Mouse (Mus musculus) liver, embryonic 16.5 days (tissue): ENCODE measurements around the gene Car11. TPM values are rescaled to one million over a fixed set of nuclear protein-coding genes. Genes with fewer than 3 reads are reported as not detected.

Experiments
- ATAC-seq: fragments of 200-750 bp; cut with Nextera tagmentation; 2 replicates; pipeline ENCODE4 v1.8.0; 2017; ENCODE audit warnings: low read depth, mild to moderate bottlenecking, moderate number of reproducible peaks, moderate library complexity
- H3K27ac ChIP-seq: fragments of 300-500 bp; sonication (generic); 2 replicates; pipeline ENCODE4 v1.5.1; 2014; ENCODE audit warnings: mild to moderate bottlenecking, low read length
- H3K27me3 ChIP-seq: fragments of 300-500 bp; sonication (generic); 2 replicates; pipeline ENCODE4 v1.6.1; 2014; ENCODE audit warnings: low read depth, low read length, mixed read lengths; ENCODE audit not compliant: control insufficient read depth, insufficient read depth
- H3K36me3 ChIP-seq: fragments of 300-500 bp; sonication (generic); 2 replicates; pipeline ENCODE4 v1.6.1; 2014; ENCODE audit warnings: mild to moderate bottlenecking; ENCODE audit not compliant: control insufficient read depth, insufficient read depth
- H3K4me1 ChIP-seq: fragments of 300-500 bp; sonication (generic); 2 replicates; pipeline ENCODE4 v1.6.1; 2014; ENCODE audit warnings: low read depth, low read length, mixed read lengths; ENCODE audit not compliant: control insufficient read depth
- H3K4me2 ChIP-seq: fragments of 300-500 bp; sonication (generic); 2 replicates; pipeline ENCODE4 v1.6.1; 2014; ENCODE audit warnings: low read depth, low read length, mixed read lengths
- H3K4me3 ChIP-seq: fragments of 300-500 bp; sonication (generic); 2 replicates; pipeline ENCODE4 v1.5.1; 2014; ENCODE audit warnings: low read depth, mild to moderate bottlenecking, low read length
- H3K9ac ChIP-seq: fragments of 300-500 bp; sonication (generic); 2 replicates; pipeline ENCODE4 v1.6.1; 2014; ENCODE audit warnings: low read depth, low read length
- H3K9me3 ChIP-seq: fragments of 300-500 bp; sonication (generic); replicated peaks from 2 replicates; pipeline ENCODE4 v1.6.1; 2016; ENCODE audit warnings: low read length; ENCODE audit not compliant: control insufficient read depth
- WGBS: fragments of 180-500 bp; shearing (Covaris S2); extraction: QIAGEN DNeasy Blood & Tissue Kit; methylation state at CpG from one replicate; pipeline ENCODE4 v1.1.7; 2014; ENCODE audit not compliant: insufficient replicate concordance; 5-methylcytosine and 5-hydroxymethylcytosine counted together
- polyA plus RNA-seq: library from polyadenylated mRNA; unstranded; fragments of >200 nt; fragmentation: Nextera tagmentation; extraction: Ambion mirVana; gene quantifications from 2 replicates; pipeline ENCODE4 v1.2.1, GENCODE M21; 2015

The Car11 gene
- polyA plus RNA-seq, 1 experiment from 2014 or later = 0.37 TPM

DNA sequence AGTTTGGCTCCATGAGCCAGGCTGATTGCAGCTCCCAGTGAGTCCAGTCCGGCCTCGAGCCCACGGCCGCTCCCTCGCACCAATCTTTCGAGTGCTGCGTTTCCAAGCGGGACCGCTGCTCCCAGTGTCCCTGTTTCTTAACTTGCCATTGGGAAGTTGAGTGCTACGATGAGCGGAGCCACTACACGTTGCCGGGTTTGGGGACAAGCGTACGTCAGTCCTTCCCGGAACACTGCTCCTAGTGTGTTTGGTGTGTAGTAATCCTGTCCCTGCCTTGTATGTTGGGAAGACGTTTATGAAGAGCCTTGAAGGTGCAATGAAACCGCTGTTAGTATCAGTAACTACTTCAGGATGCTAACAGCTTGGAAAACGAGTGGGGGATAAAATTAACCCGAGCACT is 18.7 kb downstream of the Car11 start:
- ATAC-seq = no peak
- Histone ChIP-seq H3K4me3 (peak overlapping the region; percentile 87), H3K27me3 (no peaks in the 10 kb centered on the region), H3K4me2 (peak overlapping the region; percentile 77), H3K27ac (peak overlapping the region; percentile 71), H3K36me3 (peaks cover 22% of the 10 kb centered on the region), H3K9me3 (no peaks in the 10 kb centered on the region), H3K4me1 (peaks cover 50% of the 10 kb centered on the region), H3K9ac (peak overlapping the region; percentile 85)
- WGBS = 0% methylated on average over 20 of the region's 20 CpGs

DNA sequence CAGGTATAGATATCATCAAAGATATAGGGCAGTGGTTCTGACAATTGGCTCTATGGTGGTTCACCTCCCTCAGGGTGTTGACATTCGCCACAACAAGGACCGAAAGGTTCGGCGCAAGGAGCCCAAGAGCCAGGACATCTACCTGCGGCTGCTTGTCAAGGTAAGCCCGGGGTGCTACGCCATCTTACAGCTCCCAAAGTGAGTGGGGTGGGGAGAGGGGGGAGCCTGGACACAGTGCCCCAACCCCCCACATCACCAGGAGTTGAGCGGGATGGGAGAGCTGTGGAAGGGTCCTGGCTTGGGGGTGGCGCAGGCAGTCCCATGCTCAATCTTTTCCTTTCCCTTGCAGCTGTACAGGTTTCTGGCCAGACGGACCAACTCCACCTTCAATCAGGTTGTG is 19.5 kb downstream of the Car11 start:
- H3K4me1 ChIP-seq = peaks cover 43% of the 10 kb centered on the region
- 0 out of 2 replicates have a peak overlapping the region, but pooled peaks have one; percentile 71 for H3K27ac ChIP-seq
- H3K27me3 ChIP-seq = no peaks in the 10 kb centered on the region
- H3K4me2 ChIP-seq = peak overlapping the region; percentile 77
- peak overlapping the region; percentile 87 for H3K4me3 ChIP-seq
- H3K9me3 ChIP-seq = no peaks in the 10 kb centered on the region
- no peak for ATAC-seq
- 64% methylated on average over 10 of the region's 10 CpGs for WGBS
- H3K36me3 ChIP-seq = peaks cover 29% of the 10 kb centered on the region
- H3K9ac ChIP-seq = peak overlapping the region; percentile 85

DNA sequence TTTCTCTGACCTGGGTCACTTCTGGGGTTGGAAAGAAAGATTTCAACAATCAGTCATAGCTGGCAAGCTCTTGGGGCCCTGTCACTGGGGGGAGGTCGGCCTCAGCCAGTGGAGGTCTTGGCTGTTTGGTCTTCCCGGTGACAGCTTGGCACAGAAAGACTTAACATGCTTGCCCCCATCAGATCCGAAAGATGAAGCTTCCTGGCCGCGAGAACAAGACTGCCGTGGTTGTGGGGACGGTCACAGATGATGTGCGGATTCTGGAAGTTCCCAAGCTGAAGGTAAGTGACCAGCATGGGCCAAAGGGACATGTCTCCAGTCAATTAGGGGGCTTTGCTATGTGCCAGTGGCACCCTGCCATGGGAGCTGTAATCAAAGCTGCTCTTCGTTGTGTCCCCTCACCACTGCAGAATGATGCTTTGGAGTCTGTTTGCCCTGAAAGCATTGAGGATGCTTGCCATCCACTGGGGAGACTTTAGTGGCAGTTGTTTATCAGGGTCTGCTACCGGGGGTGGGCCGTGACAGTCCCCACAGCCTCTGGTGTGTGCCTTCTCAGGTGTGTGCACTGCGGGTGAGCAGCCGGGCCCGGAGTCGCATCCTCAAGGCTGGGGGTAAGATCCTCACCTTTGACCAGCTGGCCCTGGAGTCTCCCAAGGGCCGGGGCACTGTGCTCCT is 20.2 kb downstream of the Car11 start:
- no peaks in the 10 kb centered on the region for H3K9me3 ChIP-seq
- 89% methylated on average over 15 of the region's 16 CpGs for WGBS
- peaks cover 36% of the 10 kb centered on the region for H3K4me1 ChIP-seq
- no peak overlapping the region for H3K27ac ChIP-seq
- no peak overlapping the region; the same call in 1 of the 2 replicates for H3K9ac ChIP-seq
- peak overlapping the region; percentile 77 for H3K4me2 ChIP-seq
- H3K36me3 ChIP-seq = peaks cover 31% of the 10 kb centered on the region
- H3K4me3 ChIP-seq = no peak overlapping the region
- ATAC-seq = no peak
- H3K27me3 ChIP-seq = no peaks in the 10 kb centered on the region

DNA sequence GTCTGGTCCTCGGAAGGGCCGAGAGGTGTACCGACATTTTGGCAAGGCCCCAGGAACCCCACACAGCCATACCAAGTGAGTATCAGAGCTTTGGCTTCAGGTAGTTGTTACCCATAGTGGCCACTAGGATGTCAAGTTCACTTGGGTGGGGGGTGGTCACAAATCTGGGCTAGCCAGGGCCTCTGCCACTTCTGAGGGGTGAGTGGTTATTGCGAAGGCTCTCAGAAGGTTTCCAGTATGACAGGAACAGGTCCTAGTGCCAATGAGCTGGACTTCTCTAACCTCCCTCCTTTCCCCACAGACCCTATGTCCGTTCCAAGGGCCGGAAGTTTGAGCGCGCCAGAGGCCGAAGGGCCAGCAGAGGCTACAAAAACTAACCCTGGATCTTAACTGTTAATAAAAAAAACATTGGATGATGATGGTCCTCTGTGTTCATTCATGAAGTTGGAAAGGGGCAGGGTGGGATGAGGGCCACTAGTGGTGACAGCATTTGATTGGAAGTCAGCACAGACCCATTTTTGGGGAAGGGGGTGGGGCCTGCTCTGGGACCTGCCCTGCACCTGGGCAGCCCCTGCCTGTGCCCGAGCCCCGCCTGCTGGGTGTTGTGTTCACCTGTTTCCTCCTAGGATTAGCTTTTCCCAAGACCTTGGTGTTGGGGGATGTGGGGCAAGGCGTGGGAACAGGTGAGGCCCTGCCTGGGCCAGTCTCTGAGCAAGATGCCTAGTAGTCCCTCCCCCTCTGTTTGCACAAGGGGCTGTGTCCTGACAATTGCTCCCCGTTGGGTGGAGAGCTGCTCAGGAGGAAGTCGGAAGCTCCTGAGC is 21.0 kb downstream of the Car11 start, which contains the start of gene Fam83e:
TSS of gene Fam83e (plus strand) at position 800 of the 821 bp plus-strand sequence.
- no peak within 1 kb of the TSS for H3K27ac ChIP-seq
- WGBS = 79% methylated on average over 14 of the region's 14 CpGs
- peaks cover 33% of the 10 kb centered on the region for H3K4me1 ChIP-seq
- H3K9me3 ChIP-seq = no peaks in the 10 kb centered on the region
- H3K4me3 ChIP-seq = no peak within 1 kb of the TSS
- no peaks in the 10 kb centered on the region for H3K27me3 ChIP-seq
- no peak for ATAC-seq
- H3K4me2 ChIP-seq = no peak within 1 kb of the TSS
- H3K36me3 ChIP-seq = peaks cover 35% of the 10 kb centered on the region
- H3K9ac ChIP-seq = no peak within 1 kb of the TSS

DNA sequence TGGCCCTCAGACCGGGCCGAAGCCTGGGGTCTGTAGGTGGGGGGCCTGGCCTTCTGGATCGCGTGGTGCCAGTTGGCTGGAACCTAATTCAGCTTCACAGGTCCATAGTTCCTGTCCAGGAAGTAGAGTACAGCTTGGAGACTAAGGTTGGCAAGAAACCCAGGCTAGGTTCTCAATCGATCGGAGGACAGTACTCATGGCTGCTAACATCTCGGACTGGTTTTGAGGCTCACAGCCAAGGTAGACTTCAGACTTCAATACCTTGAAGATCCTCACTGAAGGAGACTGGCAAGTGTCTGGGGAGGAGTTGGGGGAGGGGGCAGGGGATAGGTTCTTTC is 21.6 kb downstream of the Car11 start:
- H3K27me3 ChIP-seq = no peaks in the 10 kb centered on the region
- ATAC-seq = no peak
- H3K36me3 ChIP-seq = peaks cover 35% of the 10 kb centered on the region
- no peak overlapping the region for H3K4me3 ChIP-seq
- no peaks in the 10 kb centered on the region for H3K9me3 ChIP-seq
- H3K4me2 ChIP-seq = no peak overlapping the region
- H3K4me1 ChIP-seq = peaks cover 27% of the 10 kb centered on the region
- H3K9ac ChIP-seq = no peak overlapping the region
- no peak overlapping the region for H3K27ac ChIP-seq
- 77% methylated on average over 7 of the region's 7 CpGs for WGBS

DNA sequence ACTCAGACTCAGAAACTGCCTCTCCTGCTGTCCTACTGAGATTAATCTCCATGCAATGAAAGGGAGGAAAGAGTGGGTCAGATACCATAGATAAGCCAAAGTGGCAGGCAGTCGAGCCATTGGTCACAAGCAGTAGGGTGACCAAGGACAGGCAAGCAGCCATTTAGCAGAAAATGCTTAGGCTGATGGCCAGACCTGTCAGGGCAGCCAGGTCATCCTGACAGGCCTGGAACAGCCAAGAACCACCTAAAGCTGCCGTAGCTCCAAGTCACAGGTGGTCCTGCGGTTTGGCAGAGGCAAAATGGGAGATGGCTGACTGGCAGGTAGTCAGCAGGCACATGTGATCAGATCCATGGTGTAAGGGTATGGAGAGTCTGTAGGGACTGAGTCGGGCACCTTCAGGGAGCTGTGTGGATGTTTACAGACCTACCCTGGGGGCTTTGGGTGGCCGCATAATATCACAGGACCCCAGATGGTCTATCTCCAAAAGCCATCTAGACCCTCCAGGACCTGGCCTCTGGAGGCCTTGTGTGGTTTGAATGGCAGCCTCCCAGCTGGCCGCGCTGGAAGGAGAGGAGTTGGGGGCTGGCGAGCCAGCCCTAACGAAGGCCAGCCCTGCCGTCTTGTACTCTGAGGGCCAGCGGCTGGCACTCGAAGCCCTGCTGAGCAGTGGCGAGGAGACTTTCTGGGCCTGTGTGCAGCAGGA is 22.2 kb downstream of the Car11 start:
- 66% methylated on average over 13 of the region's 13 CpGs for WGBS
- Histone ChIP-seq H3K27ac (no peak overlapping the region), H3K9ac (no peak overlapping the region), H3K4me3 (no peak overlapping the region), H3K27me3 (no peaks in the 10 kb centered on the region), H3K4me1 (peaks cover 21% of the 10 kb centered on the region), H3K9me3 (no peaks in the 10 kb centered on the region), H3K36me3 (peaks cover 35% of the 10 kb centered on the region), H3K4me2 (no peak overlapping the region)
- no peak for ATAC-seq

DNA sequence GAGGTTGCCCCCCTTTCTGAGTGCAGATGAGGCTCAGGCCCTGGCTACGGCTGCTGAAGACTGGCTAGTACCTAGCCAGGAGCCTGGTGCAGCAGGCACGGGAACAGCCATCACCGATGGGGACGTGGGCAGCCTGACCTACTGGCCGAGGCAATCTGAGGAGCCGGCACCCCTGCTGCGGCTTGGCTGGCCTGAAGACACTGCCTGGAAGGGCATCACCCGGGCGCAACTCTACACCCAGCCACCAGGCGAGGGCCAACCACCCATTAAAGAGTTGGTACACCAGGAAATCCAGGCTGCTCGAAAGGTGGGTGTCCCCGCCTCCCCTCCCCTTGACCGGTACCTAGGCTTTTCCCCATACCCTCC is 22.7 kb downstream of the Car11 start:
- peaks cover 35% of the 10 kb centered on the region for H3K36me3 ChIP-seq
- no peak overlapping the region for H3K4me2 ChIP-seq
- no peak overlapping the region for H3K27ac ChIP-seq
- no peak overlapping the region for H3K9ac ChIP-seq
- H3K4me1 ChIP-seq = peaks cover 18% of the 10 kb centered on the region
- H3K4me3 ChIP-seq = no peak overlapping the region
- ATAC-seq = no peak
- H3K9me3 ChIP-seq = no peaks in the 10 kb centered on the region
- WGBS = 79% methylated on average over 13 of the region's 13 CpGs
- H3K27me3 ChIP-seq = no peaks in the 10 kb centered on the region

DNA sequence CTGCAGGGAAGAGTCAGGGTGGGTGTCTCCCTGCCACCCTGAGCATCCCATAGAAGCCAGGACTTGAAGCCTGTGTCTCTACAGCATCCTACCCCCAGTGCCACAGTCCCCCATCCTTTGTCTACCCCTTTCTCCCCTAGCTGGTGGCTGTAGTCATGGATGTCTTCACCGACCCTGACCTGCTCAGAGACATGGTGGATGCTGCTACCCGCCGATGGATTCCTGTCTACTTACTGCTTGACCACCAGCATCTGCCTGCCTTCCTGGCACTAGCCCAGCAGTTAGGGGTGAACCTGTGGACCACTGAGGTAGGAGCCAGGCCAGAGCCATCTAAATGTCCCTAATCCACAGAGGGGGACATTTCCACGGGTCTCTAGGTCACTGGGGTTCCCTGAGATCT is 23.7 kb downstream of the Car11 start:
- no peak for ATAC-seq
- Histone ChIP-seq H3K9me3 (no peaks in the 10 kb centered on the region), H3K27me3 (no peaks in the 10 kb centered on the region), H3K9ac (no peak overlapping the region), H3K4me2 (no peak overlapping the region), H3K4me1 (peaks cover 18% of the 10 kb centered on the region), H3K27ac (no peak overlapping the region), H3K4me3 (no peak overlapping the region), H3K36me3 (peaks cover 35% of the 10 kb centered on the region)
- WGBS = 74% methylated on average over 4 of the region's 4 CpGs

DNA sequence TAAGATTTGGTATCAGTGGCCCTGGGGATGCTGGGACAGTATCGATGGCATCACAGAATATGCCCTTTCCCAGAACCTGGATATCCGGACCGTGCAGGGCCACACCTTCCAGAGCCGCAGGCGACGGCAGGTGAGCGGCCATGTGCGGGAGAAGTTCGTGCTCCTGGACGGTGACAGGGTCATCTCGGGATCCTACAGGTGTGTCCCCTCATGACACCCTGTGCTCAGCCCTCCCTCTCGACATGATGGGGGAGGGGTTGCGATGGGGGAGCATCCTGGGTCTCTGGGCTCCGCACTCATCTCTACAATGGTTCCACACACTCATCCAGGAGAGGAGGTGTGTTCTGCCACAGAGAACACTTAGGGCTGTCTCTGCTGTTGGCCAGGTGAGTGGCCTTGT is 24.1 kb downstream of the Car11 start:
- H3K9ac ChIP-seq = no peak overlapping the region
- ATAC-seq = no peak
- H3K27me3 ChIP-seq = no peaks in the 10 kb centered on the region
- 87% methylated on average over 14 of the region's 14 CpGs for WGBS
- no peak overlapping the region for H3K4me2 ChIP-seq
- no peaks in the 10 kb centered on the region for H3K9me3 ChIP-seq
- H3K27ac ChIP-seq = no peak overlapping the region
- H3K36me3 ChIP-seq = peaks cover 35% of the 10 kb centered on the region
- peaks cover 15% of the 10 kb centered on the region for H3K4me1 ChIP-seq
- H3K4me3 ChIP-seq = no peak overlapping the region
